Mouse (Mus musculus) cerebellum, adult 2 months (tissue): ENCODE measurements around the gene Gabrr2.

Source experiments
- CTCF ChIP-seq: fragments of 200-500 bp; IDR thresholded peaks from 2 replicates; pipeline ENCODE4 v1.5.1; 2011; ENCODE audit warnings: low read depth, mild to moderate bottlenecking, control low read depth, low read length, moderate library complexity, borderline replicate concordance; ENCODE audit not compliant: insufficient read depth
- POLR2A ChIP-seq: fragments of 200-500 bp; IDR thresholded peaks from 2 replicates; pipeline ENCODE4 v1.6.1; 2011; ENCODE audit warnings: low read length, control low read depth, borderline replicate concordance; ENCODE audit not compliant: insufficient read depth

- TF ChIP-seq POLR2A (no peak), CTCF (no peak)
These were observed 11.6 kb downstream of the Gabrr2 start for GRCm38 (mm10) chr4:33074406-33074805.
